Mouse (Mus musculus) regulatory T cell (primary cell): ENCODE measurements around the gene Bri3bp.

Experiments
- in situ Hi-C: fragments of 300-600 bp; cut with MboI, MseI; formaldehyde crosslinking; loops from one replicate; pipeline ENCODE4 v1.15.1; 2025; ENCODE audit warnings: high pct_unique_total_duplicates

Bri3bp gene

GRCm38 (mm10) chr5:125449306-125449705 lies 7.9 kb downstream of the Bri3bp start:
- in situ Hi-C loops = no loop called here

- in situ Hi-C loops = no loop called here
Observed at GRCm38 (mm10) chr5:125452573-125452972, 11.2 kb downstream of the Bri3bp start.

GRCm38 (mm10) chr5:125456100-125456499 lies 14.7 kb downstream of the Bri3bp start:
- in situ Hi-C loops = no loop called here

- in situ Hi-C loops = no loop called here
Observed at GRCm38 (mm10) chr5:125457538-125457937, 16.2 kb downstream of the Bri3bp start.

GRCm38 (mm10) chr5:125460574-125460973 lies 19.2 kb downstream of the Bri3bp start:
- in situ Hi-C loops = no loop called here

GRCm38 (mm10) chr5:125461868-125462445 lies 20.6 kb downstream of the Bri3bp start:
- in situ Hi-C loops = no loop called here

GRCm38 (mm10) chr5:125465192-125465591 lies 23.8 kb downstream of the Bri3bp start:
- in situ Hi-C loops = no loop called here

- in situ Hi-C loops = no loop called here
Observed at GRCm38 (mm10) chr5:125465701-125466106, 24.3 kb downstream of the Bri3bp start.

GRCm38 (mm10) chr5:125466483-125466882 lies 25.1 kb downstream of the Bri3bp start:
- in situ Hi-C loops = no loop called here

- in situ Hi-C loops = no loop called here
Observed at GRCm38 (mm10) chr5:125467261-125467660, 25.9 kb downstream of the Bri3bp start.

- in situ Hi-C loops = no loop called here
Observed at GRCm38 (mm10) chr5:125470713-125471112, 29.3 kb downstream of the Bri3bp start.

- in situ Hi-C loops = no loop called here
Observed at GRCm38 (mm10) chr5:125472796-125473475, 31.6 kb downstream of the Bri3bp start.

- in situ Hi-C loops = no loop called here
Observed at GRCm38 (mm10) chr5:125475030-125475429, 33.7 kb downstream of the Bri3bp start.

GRCm38 (mm10) chr5:125475601-125476285 lies 34.4 kb downstream of the Bri3bp start, which contains the start of gene Aacs:
Gene Aacs (plus strand): TSS chr5:125475814.
- in situ Hi-C loops = no loop called here

- in situ Hi-C loops = no loop called here
Observed at GRCm38 (mm10) chr5:125476286-125476625, 34.9 kb downstream of the Bri3bp start.

GRCm38 (mm10) chr5:125476799-125477198 lies 35.4 kb downstream of the Bri3bp start:
- in situ Hi-C loops = no loop called here

- in situ Hi-C loops = no loop called here
Observed at GRCm38 (mm10) chr5:125477533-125477932, 36.2 kb downstream of the Bri3bp start.

- in situ Hi-C loops = no loop called here
Observed at GRCm38 (mm10) chr5:125478037-125478436, 36.7 kb downstream of the Bri3bp start.

GRCm38 (mm10) chr5:125479376-125479775 lies 38.0 kb downstream of the Bri3bp start:
- in situ Hi-C loops = no loop called here

GRCm38 (mm10) chr5:125480434-125481231 lies 39.3 kb downstream of the Bri3bp start:
- in situ Hi-C loops = no loop called here

- in situ Hi-C loops = no loop called here
Observed at GRCm38 (mm10) chr5:125482474-125482873, 41.1 kb downstream of the Bri3bp start.
